Mouse (Mus musculus): ENCODE measurements around the gene Cavin2. TPM values are rescaled to one million over a fixed set of nuclear protein-coding genes. Genes with fewer than 3 reads are reported as not detected.

Gene Cavin2
- total and polyA plus RNA-seq, 3 experiments = not detected

DNA sequence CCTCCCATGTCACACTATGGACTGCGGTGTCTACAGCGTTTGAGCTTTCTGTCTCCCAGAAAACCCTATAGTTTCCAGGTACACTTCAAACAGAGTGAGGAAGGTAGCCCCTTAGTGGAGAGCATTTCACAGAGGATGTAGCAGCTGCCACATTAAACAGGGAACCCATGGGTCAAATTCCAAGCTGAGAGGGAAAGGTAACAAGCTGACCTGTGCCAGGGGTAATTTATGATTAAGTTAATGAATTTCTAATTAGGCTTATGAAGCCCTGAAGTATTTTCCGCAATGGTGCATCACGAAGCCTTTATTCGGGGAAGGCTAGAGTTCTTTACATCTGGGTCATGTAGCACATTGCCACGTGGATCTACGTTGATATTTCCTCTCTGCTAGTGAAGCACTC is 59.7 kb downstream of the Cavin2 start:
- H3K27ac ChIP-seq (ENCODE audit: insufficient read depth, low read depth) = no peak overlapping the region
- H3K27me3 ChIP-seq (replicated peaks) = no peaks in the 10 kb centered on the region
- no peak overlapping the region for H3K9ac ChIP-seq (ENCODE audit: insufficient read depth, low read depth)
- no peaks in the 10 kb centered on the region for H3K36me3 ChIP-seq (replicated peaks in 1 of 2; ENCODE audit: control insufficient read depth in 1 of 2, insufficient read depth in 1 of 2, low read length in 1 of 2)
- no peak for DNase-seq (ENCODE audit: extremely low read depth)
- dilution Hi-C loops (cut with MboI; ENCODE audit: extremely low pct_ligation_motif_present, extremely low pct_unique_long_range_greater_than_20kb, low sequenced_read_pairs) (no loop called here), in situ Hi-C loops (cut with MboI; ENCODE audit: low pct_ligation_motif_present, low pct_unique_long_range_greater_than_20kb, low sequenced_read_pairs) (loop anchor here (25.0 kb wide), 1 partner anchor 386 kb away; no protein-coding TSS in a partner anchor)
- peaks cover 2% of the 10 kb centered on the region for H3K9me3 ChIP-seq (replicated peaks; ENCODE audit: low read length)
- H3K79me2 ChIP-seq (replicated peaks; ENCODE audit: control insufficient read depth, extremely low read depth, insufficient read depth, poor library complexity, severe bottlenecking) = no peaks in the 10 kb centered on the region
- no peaks in the 10 kb centered on the region for H3K4me1 ChIP-seq (ENCODE audit: control insufficient read depth in 1 of 2, insufficient read depth in 2 of 2)
- H3K4me3 ChIP-seq (replicated peaks in 1 of 3; ENCODE audit: low read depth in 2 of 3, low read length in 2 of 3, poor library complexity in 1 of 3) = no peak overlapping the region
- TF ChIP-seq JUN (IDR thresholded peaks at IDR 0.05; ENCODE audit: insufficient read depth, low read depth, low read length) = no peak
- TF ChIP-seq SIN3A (IDR thresholded peaks at IDR 0.05; ENCODE audit: low read length) = no peak
- no peak for TF ChIP-seq USF1 (IDR thresholded peaks at IDR 0.05; ENCODE audit: low read depth, low read length)
- TF ChIP-seq CHD1 (IDR thresholded peaks at IDR 0.05; ENCODE audit: low read depth, low read length) = no peak
- TF ChIP-seq MAFK (IDR thresholded peaks at IDR 0.05; ENCODE audit: insufficient replicate concordance, low read length) = no peak
- no peak for TF ChIP-seq MYC (IDR thresholded peaks at IDR 0.05; ENCODE audit: low read depth, low read length)
- TF ChIP-seq POLR2A (IDR thresholded peaks at IDR 0.05; ENCODE audit: low read depth, low read length) = no peak
- no peak for TF ChIP-seq JUND (conservative IDR thresholded peaks at IDR 0.05; ENCODE audit: low read depth, low read length)
- no peak overlapping the region for H3K4me2 ChIP-seq (ENCODE audit: insufficient read depth, low read depth, poor library complexity, severe bottlenecking)

DNA sequence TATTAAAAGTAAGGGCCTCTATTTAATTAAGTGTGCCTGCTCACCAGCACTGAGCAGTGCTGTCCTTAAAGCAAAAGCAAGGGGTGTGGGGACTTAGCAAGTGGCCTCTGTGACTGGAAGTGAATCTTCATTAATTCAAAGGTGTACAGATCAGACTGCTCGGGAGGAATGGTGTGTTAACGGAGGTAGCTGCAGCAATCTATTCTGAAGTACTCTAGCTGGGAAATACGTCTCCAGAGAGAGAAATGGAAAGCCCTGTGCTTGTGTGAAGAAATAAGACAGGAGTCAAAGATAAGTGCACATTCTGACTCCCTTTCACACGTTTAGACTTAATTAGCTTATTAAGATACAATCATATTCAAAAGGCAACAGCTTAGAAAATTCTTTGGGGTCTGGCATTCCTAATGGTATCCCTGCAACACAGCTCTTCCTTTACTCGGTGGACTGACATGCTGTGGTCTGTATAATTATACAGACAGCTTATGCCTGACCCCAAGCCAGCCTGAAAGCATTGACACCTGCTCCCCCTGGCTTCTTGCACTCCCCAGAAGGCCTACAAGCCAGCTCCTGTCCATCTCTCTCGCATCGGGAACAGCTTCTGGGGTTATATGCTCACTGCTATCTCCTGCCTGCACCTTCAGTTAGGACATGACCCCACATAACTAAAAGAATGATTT is 60.5 kb downstream of the Cavin2 start:
- H3K36me3 ChIP-seq (replicated peaks in 1 of 2; ENCODE audit: control insufficient read depth in 1 of 2, insufficient read depth in 1 of 2, low read length in 1 of 2) = no peaks in the 10 kb centered on the region
- DNase-seq (ENCODE audit: extremely low read depth) = no peak
- dilution Hi-C loops (cut with MboI; ENCODE audit: extremely low pct_ligation_motif_present, extremely low pct_unique_long_range_greater_than_20kb, low sequenced_read_pairs) = no loop called here
- no peak overlapping the region for H3K4me3 ChIP-seq (replicated peaks in 1 of 3; ENCODE audit: low read depth in 2 of 3, low read length in 2 of 3, poor library complexity in 1 of 3)
- TF ChIP-seq JUND (conservative IDR thresholded peaks at IDR 0.05; ENCODE audit: low read depth, low read length) (no peak), NELFE (IDR thresholded peaks at IDR 0.05; ENCODE audit: low read depth, low read length) (no peak), SMC3 (IDR thresholded peaks at IDR 0.05; ENCODE audit: low read depth, low read length) (no peak), CTCF (conservative IDR thresholded peaks at IDR 0.05 in 1 of 2, IDR thresholded peaks at IDR 0.05 in 1 of 2; ENCODE audit: low read depth in 2 of 2, low read length in 2 of 2) (no peak), ELF1 (IDR thresholded peaks at IDR 0.05; ENCODE audit: low read depth, low read length) (no peak), ZKSCAN1 (IDR thresholded peaks at IDR 0.05; ENCODE audit: borderline replicate concordance, low read depth, low read length) (no peak), MXI1 (IDR thresholded peaks at IDR 0.05; ENCODE audit: low read depth, low read length) (no peak), EP300 (IDR thresholded peaks at IDR 0.05; ENCODE audit: low read length) (no peak), ETS1 (conservative IDR thresholded peaks at IDR 0.05; ENCODE audit: low read depth, low read length) (no peak), ZMIZ1 (IDR thresholded peaks at IDR 0.05; ENCODE audit: low read depth, low read length) (no peak), TCF12 (IDR thresholded peaks at IDR 0.05; ENCODE audit: low read depth, low read length) (no peak), JUN (IDR thresholded peaks at IDR 0.05; ENCODE audit: insufficient read depth, low read depth, low read length) (no peak), PAX5 (IDR thresholded peaks at IDR 0.05; ENCODE audit: low read length) (no peak), UBTF (IDR thresholded peaks at IDR 0.05; ENCODE audit: low read depth, low read length) (no peak), USF2 (conservative IDR thresholded peaks at IDR 0.05; ENCODE audit: low read depth, low read length) (no peak), MAFK (IDR thresholded peaks at IDR 0.05; ENCODE audit: insufficient replicate concordance, low read length) (no peak), IRF4 (IDR thresholded peaks at IDR 0.05; ENCODE audit: low read depth, low read length) (no peak), MAZ (IDR thresholded peaks at IDR 0.05; ENCODE audit: low read depth, low read length) (no peak), POLR2A (IDR thresholded peaks at IDR 0.05; ENCODE audit: low read depth, low read length) (no peak)
- H3K4me1 ChIP-seq (ENCODE audit: control insufficient read depth in 1 of 2, insufficient read depth in 2 of 2) = no peaks in the 10 kb centered on the region
- H3K4me2 ChIP-seq (ENCODE audit: insufficient read depth, low read depth, poor library complexity, severe bottlenecking) = no peak overlapping the region
- H3K27ac ChIP-seq (ENCODE audit: insufficient read depth, low read depth) = no peak overlapping the region
- peaks cover 2% of the 10 kb centered on the region for H3K9me3 ChIP-seq (replicated peaks; ENCODE audit: low read length)
- no peaks in the 10 kb centered on the region for H3K79me2 ChIP-seq (replicated peaks; ENCODE audit: control insufficient read depth, extremely low read depth, insufficient read depth, poor library complexity, severe bottlenecking)
- in situ Hi-C loops (cut with MboI; ENCODE audit: low pct_ligation_motif_present, low pct_unique_long_range_greater_than_20kb, low sequenced_read_pairs) = loop anchor here (25.0 kb wide), 1 partner anchor 387 kb away; no protein-coding TSS in a partner anchor
- H3K9ac ChIP-seq (ENCODE audit: insufficient read depth, low read depth) = no peak overlapping the region
- H3K27me3 ChIP-seq (replicated peaks) = no peaks in the 10 kb centered on the region
